Mouse (Mus musculus): Measurements from ENCODE around the gene Coasy.

DNA sequence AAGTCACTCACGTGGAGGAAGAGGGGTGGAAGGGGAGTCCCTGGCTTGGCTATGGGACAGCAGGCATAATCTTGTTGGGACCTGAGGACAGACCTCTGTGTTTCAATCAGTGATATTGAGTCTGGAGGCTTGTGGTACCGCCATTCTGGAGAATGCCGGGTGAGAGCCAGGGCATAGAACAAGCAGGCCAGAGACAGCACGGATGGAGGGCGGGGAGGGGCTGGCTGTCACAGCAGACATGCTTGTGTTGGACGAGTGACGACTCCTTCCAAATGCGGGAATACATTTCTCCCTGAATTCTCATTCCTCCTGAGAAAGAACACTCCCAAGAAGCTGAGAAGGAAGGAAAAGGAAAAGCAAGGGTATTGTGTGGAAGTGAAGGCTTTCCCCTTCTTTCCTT lies 30.7 kb upstream of the Coasy start:
- TF ChIP-seq CTCF (IDR thresholded peaks at IDR 0.05; ENCODE audit: borderline replicate concordance, insufficient read depth, low read depth, low read length) (no peak), POLR2A (IDR thresholded peaks at IDR 0.05; ENCODE audit: borderline replicate concordance, insufficient read depth, low read length) (no peak)

All from cerebellum, adult 2 months (tissue).